ENCODE assay signal across 7 mouse cellular contexts in the genomic region with DNA sequence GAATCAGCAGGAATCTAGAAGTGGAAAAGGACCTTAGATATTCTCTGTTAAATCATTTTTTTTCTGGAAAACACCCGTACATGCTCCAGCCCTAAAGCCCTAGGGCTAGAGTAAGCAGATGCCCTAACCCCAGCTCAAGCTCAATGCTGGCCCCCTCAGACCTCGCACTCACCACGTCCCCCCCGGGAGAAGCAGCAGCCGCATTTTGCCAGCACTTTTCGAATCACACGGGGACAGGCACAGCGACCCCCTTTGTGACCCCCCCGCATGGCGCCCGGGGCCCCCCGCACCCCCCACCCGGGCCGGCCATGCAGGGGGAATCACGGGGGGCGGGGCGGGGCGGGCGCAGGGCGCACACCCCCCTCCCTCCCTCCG. TPM values are rescaled to one million over a fixed set of nuclear protein-coding genes. Genes with fewer than 3 reads are reported as not detected.
A peak's percentile ranks its signal among the peaks of the same experiment; 100 is the strongest.
DNase-seq lines count a peak whose midpoint lies in the region; ATAC-seq and TF ChIP-seq lines count a peak whose summit lies in the region.

No protein-coding gene starts in this region.

- H3K4me3 ChIP-seq in lung, embryonic 16.5 days (ENCODE audit: low read length), result peak overlapping the region; percentile 67
- no peak overlapping the region for H3K4me3 ChIP-seq in lung, adult 2 months (replicated peaks; ENCODE audit: extremely low read depth, low read depth, low read length)
- H3K4me3 ChIP-seq in forebrain, embryonic 14.5 days (ENCODE audit: low read depth, low read length), result peak overlapping the region; percentile 65
- peak overlapping the region; percentile 66 for H3K4me3 ChIP-seq in liver, embryonic 11.5 days (ENCODE audit: low read depth, low read length)
- H3K4me3 ChIP-seq in testis, adult 2 months (ENCODE audit: control insufficient read depth, low read depth, low read length), result peak overlapping the region; percentile 85; the same call in 1 of the 2 replicates

- TF ChIP-seq CTCF in lung, adult 2 months (IDR thresholded peaks at IDR 0.05; ENCODE audit: insufficient read depth, low read length), result no peak
- TF ChIP-seq CTCF in testis, adult 2 months (IDR thresholded peaks at IDR 0.05; ENCODE audit: control insufficient read depth, insufficient read depth, insufficient replicate concordance, low read depth, low read length), result no peak

- 0 out of 2 replicates have a peak, but pooled peaks cover 3% of the 10 kb centered on the region for H3K9me3 ChIP-seq in lung, embryonic 16.5 days (ENCODE audit: control insufficient read depth, low read length)
- no peaks in the 10 kb centered on the region for H3K9me3 ChIP-seq in forebrain, embryonic 14.5 days (replicated peaks; ENCODE audit: control insufficient read depth, low read length)
- no peaks in the 10 kb centered on the region for H3K9me3 ChIP-seq in liver, embryonic 11.5 days (ENCODE audit: control insufficient read depth, low read length)

- TF ChIP-seq POLR2A in lung, adult 2 months (IDR thresholded peaks at IDR 0.05; ENCODE audit: borderline replicate concordance, extremely low read depth, low read depth, low read length), result no peak
- no peak for TF ChIP-seq POLR2A in testis, adult 2 months (IDR thresholded peaks at IDR 0.05; ENCODE audit: control insufficient read depth, low read depth, low read length)

- peak overlapping the region; percentile 94 for H3K4me2 ChIP-seq in lung, embryonic 16.5 days (ENCODE audit: low read depth, low read length)
- H3K4me2 ChIP-seq in forebrain, embryonic 14.5 days (ENCODE audit: low read length), result peak overlapping the region; percentile 97
- H3K4me2 ChIP-seq in liver, embryonic 11.5 days, result peak overlapping the region; percentile 92

- H3K27ac ChIP-seq in lung, embryonic 16.5 days (ENCODE audit: low read length), result peak overlapping the region; percentile 93
- H3K27ac ChIP-seq in forebrain, embryonic 14.5 days (ENCODE audit: low read depth, low read length), result peak overlapping the region; percentile 86
- H3K27ac ChIP-seq in liver, embryonic 11.5 days (ENCODE audit: low read depth, low read length), result peak overlapping the region; percentile 86; the same call in 1 of the 2 replicates
- H3K27ac ChIP-seq in testis, adult 2 months (ENCODE audit: control insufficient read depth, insufficient read depth, low read depth, low read length), result no peak overlapping the region

- peaks cover 3% of the 10 kb centered on the region; the same call in 1 of the 2 replicates for H3K27me3 ChIP-seq in lung, embryonic 16.5 days (ENCODE audit: control insufficient read depth, insufficient read depth, low read depth, low read length)
- H3K27me3 ChIP-seq in forebrain, embryonic 14.5 days (replicated peaks; ENCODE audit: control insufficient read depth, insufficient read depth, low read length), result no peaks in the 10 kb centered on the region
- peaks cover 4% of the 10 kb centered on the region; the same call in 1 of the 2 replicates for H3K27me3 ChIP-seq in liver, embryonic 11.5 days (replicated peaks; ENCODE audit: control insufficient read depth, insufficient read depth, low read length)
- no peaks in the 10 kb centered on the region for H3K27me3 ChIP-seq in testis, adult 2 months (ENCODE audit: control insufficient read depth, insufficient read depth, low read length)

- peaks cover 30% of the 10 kb centered on the region for H3K4me1 ChIP-seq in lung, embryonic 16.5 days (replicated peaks; ENCODE audit: control insufficient read depth, insufficient read depth, low read length)
- no peaks in the 10 kb centered on the region for H3K4me1 ChIP-seq in lung, adult 2 months (ENCODE audit: control insufficient read depth, insufficient read depth, low read length)
- H3K4me1 ChIP-seq in forebrain, embryonic 14.5 days (ENCODE audit: control insufficient read depth, insufficient read depth, low read length), result peaks cover 19% of the 10 kb centered on the region
- H3K4me1 ChIP-seq in liver, embryonic 11.5 days (replicated peaks; ENCODE audit: control insufficient read depth, insufficient read depth, low read length), result peaks cover 51% of the 10 kb centered on the region
- H3K4me1 ChIP-seq in testis, adult 2 months (ENCODE audit: control insufficient read depth, insufficient read depth, low read length), result peaks cover 30% of the 10 kb centered on the region

- WGBS in lung, embryonic 16.5 days, result under 1% methylated on average over 15 of the region's 21 CpGs
- 3% methylated on average over 16 of the region's 21 CpGs for WGBS in lung, adult 2 months
- WGBS in forebrain, embryonic 14.5 days, result 0% methylated on average over 20 of the region's 21 CpGs
- WGBS in liver, embryonic 11.5 days, result 4% methylated on average over 17 of the region's 21 CpGs

- H3K36me3 ChIP-seq in lung, embryonic 16.5 days (ENCODE audit: control insufficient read depth, insufficient read depth, low read length), result peaks cover 10% of the 10 kb centered on the region
- H3K36me3 ChIP-seq in forebrain, embryonic 14.5 days (ENCODE audit: control insufficient read depth, insufficient read depth, low read length), result peaks cover 16% of the 10 kb centered on the region
- peaks cover 8% of the 10 kb centered on the region for H3K36me3 ChIP-seq in liver, embryonic 11.5 days (ENCODE audit: control insufficient read depth, insufficient read depth, low read length)
- H3K36me3 ChIP-seq in testis, adult 2 months (ENCODE audit: control insufficient read depth, insufficient read depth, low read length), result no peaks in the 10 kb centered on the region

- H3K9ac ChIP-seq in lung, embryonic 16.5 days (ENCODE audit: low read length), result peak overlapping the region; percentile 82
- peak overlapping the region; percentile 91 for H3K9ac ChIP-seq in forebrain, embryonic 14.5 days (ENCODE audit: low read length)
- H3K9ac ChIP-seq in liver, embryonic 11.5 days (ENCODE audit: low read depth, low read length), result peak overlapping the region; percentile 67

- ATAC-seq in lung, embryonic 16.5 days (ENCODE audit: low read depth), result no peak
- ATAC-seq in forebrain, embryonic 14.5 days, result peak; percentile 18; the same call in 1 of the 2 replicates
- no peak for ATAC-seq in liver, embryonic 11.5 days (replicated peaks; ENCODE audit: low FRiP score)

- no peak for DNase-seq in lung, adult 2 months
- DNase-seq in forebrain, embryonic 14.5 days (ENCODE audit: low spot score), result no peak
- DNase-seq in liver, embryonic 11.5 days (ENCODE audit: low spot score), result no peak
- no peak for DNase-seq in spleen, postnatal 4 days (ENCODE audit: low spot score in 2 of 2)
- no peak for DNase-seq in frontal cortex, postnatal 10 days (ENCODE audit: low spot score in 2 of 2)

RNA-seq across cellular contexts. Expression of a gene that starts 1.8 kb away (rescaled TPM):
- 60.3 and 65.0 TPM in 2 replicates for polyA plus RNA-seq in lung, embryonic 16.5 days (2015; fragmentation: Nextera tagmentation; extraction: Ambion mirVana)
- 29.1 and 36.7 TPM in 2 replicates for polyA plus RNA-seq in lung, adult 2 months (2012; rRNA removed)
- 21.4 and 22.9 TPM in 2 replicates for polyA plus RNA-seq in forebrain, embryonic 14.5 days (2014; fragmentation: Nextera tagmentation; extraction: Ambion mirVana)
- polyA plus RNA-seq in liver, embryonic 11.5 days (2014; fragmentation: Nextera tagmentation; extraction: Ambion mirVana), result 28.3 and 30.2 TPM in 2 replicates
- polyA plus RNA-seq in testis, adult 2 months (2012; rRNA removed), result 18.6 and 19.8 TPM in 2 replicates

RNA-seq across cellular contexts. Expression of a gene that starts 7.5 kb away (rescaled TPM):
- 72.9 and 74.8 TPM in 2 replicates for polyA plus RNA-seq in lung, embryonic 16.5 days (2015; fragmentation: Nextera tagmentation; extraction: Ambion mirVana)
- polyA plus RNA-seq in lung, adult 2 months (2012; rRNA removed), result 134 and 157 TPM in 2 replicates
- 148 and 187 TPM in 2 replicates for polyA plus RNA-seq in forebrain, embryonic 14.5 days (2014; fragmentation: Nextera tagmentation; extraction: Ambion mirVana)
- polyA plus RNA-seq in liver, embryonic 11.5 days (2014; fragmentation: Nextera tagmentation; extraction: Ambion mirVana), result 64.0 and 70.8 TPM in 2 replicates
- polyA plus RNA-seq in testis, adult 2 months (2012; rRNA removed), result 126 and 129 TPM in 2 replicates

RNA-seq across cellular contexts. Expression of a gene that starts 7.6 kb away (rescaled TPM):
- polyA plus RNA-seq in lung, embryonic 16.5 days (2015; fragmentation: Nextera tagmentation; extraction: Ambion mirVana), result 0.88 and 1.1 TPM in 2 replicates
- polyA plus RNA-seq in lung, adult 2 months (2012; rRNA removed), result 3.5 and 7.4 TPM in 2 replicates
- 0.69 and 0.95 TPM in 2 replicates for polyA plus RNA-seq in forebrain, embryonic 14.5 days (2014; fragmentation: Nextera tagmentation; extraction: Ambion mirVana)
- polyA plus RNA-seq in liver, embryonic 11.5 days (2014; fragmentation: Nextera tagmentation; extraction: Ambion mirVana), result 3.6 and 5.2 TPM in 2 replicates
- 11.5 and 11.9 TPM in 2 replicates for polyA plus RNA-seq in testis, adult 2 months (2012; rRNA removed)

RNA-seq across cellular contexts. Expression of a gene that starts 23.0 kb away (rescaled TPM):
- polyA plus RNA-seq in lung, embryonic 16.5 days (2015; fragmentation: Nextera tagmentation; extraction: Ambion mirVana), result 3.5 and 5.2 TPM in 2 replicates
- 70.8 and 81.2 TPM in 2 replicates for polyA plus RNA-seq in lung, adult 2 months (2012; rRNA removed)
- polyA plus RNA-seq in forebrain, embryonic 14.5 days (2014; fragmentation: Nextera tagmentation; extraction: Ambion mirVana), result 30.7 and 46.8 TPM in 2 replicates
- polyA plus RNA-seq in liver, embryonic 11.5 days (2014; fragmentation: Nextera tagmentation; extraction: Ambion mirVana), result 21.6 and 26.3 TPM in 2 replicates
- polyA plus RNA-seq in testis, adult 2 months (2012; rRNA removed), result 21.7 and 27.0 TPM in 2 replicates

RNA-seq across cellular contexts. Expression of a gene that starts 23.3 kb away (rescaled TPM):
- 30.0 and 30.8 TPM in 2 replicates for polyA plus RNA-seq in lung, embryonic 16.5 days (2015; fragmentation: Nextera tagmentation; extraction: Ambion mirVana)
- 36.6 and 45.7 TPM in 2 replicates for polyA plus RNA-seq in lung, adult 2 months (2012; rRNA removed)
- 15.3 and 17.4 TPM in 2 replicates for polyA plus RNA-seq in forebrain, embryonic 14.5 days (2014; fragmentation: Nextera tagmentation; extraction: Ambion mirVana)
- polyA plus RNA-seq in liver, embryonic 11.5 days (2014; fragmentation: Nextera tagmentation; extraction: Ambion mirVana), result 43.1 and 43.4 TPM in 2 replicates
- polyA plus RNA-seq in testis, adult 2 months (2012; rRNA removed), result 14.0 and 16.2 TPM in 2 replicates
